Mouse (Mus musculus) spleen, postnatal 0 days (tissue): ENCODE results near the gene Foxf1. TPM values are rescaled to one million over a fixed set of nuclear protein-coding genes. Genes with fewer than 3 reads are reported as not detected.

Experiments
- polyA plus RNA-seq: library from polyadenylated mRNA; unstranded; fragments of >200 nt; fragmentation: Nextera tagmentation; extraction: Ambion mirVana; gene quantifications from 2 replicates; pipeline ENCODE4 v1.2.1, GENCODE M21; 2015

Foxf1 gene
- 2.6 and 3.5 TPM in 2 replicates for polyA plus RNA-seq

DNA sequence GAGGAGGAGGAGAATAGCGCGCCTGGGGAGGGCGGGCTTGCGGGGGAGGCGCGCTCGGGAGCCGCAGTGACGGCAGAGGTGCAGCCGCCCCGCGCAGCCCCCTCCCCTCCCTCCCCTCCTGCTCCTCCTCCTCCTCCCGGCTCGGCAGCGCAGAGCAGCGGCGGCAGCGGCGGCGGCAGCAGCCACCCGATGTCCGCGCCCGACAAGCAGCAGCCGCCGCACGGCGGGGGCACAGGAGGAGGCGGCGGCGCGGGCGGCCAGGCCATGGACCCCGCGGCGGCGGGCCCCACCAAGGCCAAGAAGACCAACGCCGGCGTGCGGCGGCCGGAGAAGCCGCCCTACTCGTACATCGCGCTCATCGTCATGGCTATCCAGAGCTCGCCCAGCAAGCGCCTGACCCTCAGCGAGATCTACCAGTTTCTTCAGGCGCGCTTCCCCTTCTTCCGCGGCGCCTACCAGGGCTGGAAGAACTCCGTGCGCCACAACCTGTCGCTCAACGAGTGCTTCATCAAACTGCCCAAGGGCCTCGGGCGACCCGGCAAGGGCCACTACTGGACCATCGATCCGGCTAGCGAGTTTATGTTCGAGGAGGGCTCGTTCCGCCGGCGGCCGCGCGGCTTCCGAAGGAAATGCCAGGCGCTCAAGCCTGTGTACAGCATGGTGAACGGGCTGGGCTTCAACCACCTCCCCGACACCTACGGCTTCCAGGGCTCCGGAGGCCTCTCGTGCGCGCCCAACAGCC, at the start of gene Foxf1:
Gene Foxf1 (plus strand): TSS at position 177 of the 742 bp plus-strand sequence.

DNA sequence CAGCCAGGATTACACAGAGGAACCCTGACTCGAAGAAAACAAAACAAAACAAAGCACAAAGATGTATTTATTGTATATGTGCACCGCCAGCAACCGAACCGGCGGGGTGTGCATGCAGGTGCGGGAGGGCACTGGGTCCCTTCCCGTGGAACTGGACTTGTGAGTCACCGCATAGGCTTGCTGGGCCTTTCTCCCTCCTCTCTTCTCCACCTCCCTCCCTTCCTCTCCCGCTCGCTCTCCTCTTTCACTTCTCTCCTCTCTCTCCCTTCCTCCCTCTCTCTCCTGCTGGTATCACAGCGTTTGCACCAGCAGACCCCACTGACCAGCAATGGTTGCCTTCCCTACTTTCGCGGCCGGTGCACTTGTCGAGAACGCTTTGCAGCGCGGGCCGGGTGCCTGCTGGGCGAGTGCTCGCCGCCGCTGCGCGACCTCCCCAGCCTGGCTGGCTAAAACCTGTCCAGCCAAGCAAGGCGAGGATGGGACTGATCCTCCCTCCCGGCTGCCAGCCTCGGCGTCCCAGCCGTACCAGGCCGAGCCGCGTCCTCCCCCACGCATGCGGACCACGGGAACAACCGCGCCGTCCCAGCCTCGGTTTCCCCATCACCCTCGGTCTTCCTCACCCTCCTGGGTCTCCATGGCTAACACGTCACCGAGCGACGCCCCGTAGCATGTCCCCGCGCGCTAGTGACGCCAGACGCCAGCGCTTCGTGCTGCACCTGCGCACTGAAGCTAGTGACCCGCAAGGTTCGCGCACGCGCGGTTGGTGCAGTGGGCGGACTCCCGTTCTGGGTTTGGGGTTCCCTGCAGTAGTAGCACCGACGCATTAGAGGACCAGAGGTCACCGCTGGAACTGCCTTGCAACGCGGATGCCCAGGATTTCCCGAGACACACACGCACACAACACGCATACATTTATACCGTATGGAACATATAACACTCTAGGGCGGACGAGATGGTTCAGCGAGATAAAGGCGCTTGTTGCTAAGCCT, 23.8 kb downstream of the Foxf1 start, which contains the start of gene Mthfsd:
Gene Mthfsd (minus strand): TSS at position 725 of the 989 bp plus-strand sequence.

DNA sequence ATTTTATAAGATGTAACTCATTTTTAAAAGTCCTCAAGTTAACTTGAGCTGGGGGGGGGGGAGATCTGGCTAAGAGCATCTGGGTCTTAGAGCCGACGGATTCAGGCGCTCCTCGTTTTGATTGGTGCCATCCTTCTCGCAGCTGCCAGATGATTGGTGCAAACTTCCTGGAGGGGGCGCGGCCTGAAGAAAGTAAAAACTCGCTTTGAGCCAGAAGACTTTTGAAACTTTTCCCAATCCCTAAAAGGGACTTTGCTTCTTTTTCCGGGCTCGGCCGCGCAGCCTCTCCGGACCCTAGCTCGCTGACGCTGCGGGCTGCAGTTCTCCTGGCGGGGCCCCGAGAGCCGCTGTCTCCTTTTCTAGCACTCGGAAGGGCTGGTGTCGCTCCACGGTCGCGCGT, 31.8 kb downstream of the Foxf1 start, which contains the start of gene Foxc2:
Gene Foxc2 (plus strand): TSS at position 224 of the 400 bp plus-strand sequence.

DNA sequence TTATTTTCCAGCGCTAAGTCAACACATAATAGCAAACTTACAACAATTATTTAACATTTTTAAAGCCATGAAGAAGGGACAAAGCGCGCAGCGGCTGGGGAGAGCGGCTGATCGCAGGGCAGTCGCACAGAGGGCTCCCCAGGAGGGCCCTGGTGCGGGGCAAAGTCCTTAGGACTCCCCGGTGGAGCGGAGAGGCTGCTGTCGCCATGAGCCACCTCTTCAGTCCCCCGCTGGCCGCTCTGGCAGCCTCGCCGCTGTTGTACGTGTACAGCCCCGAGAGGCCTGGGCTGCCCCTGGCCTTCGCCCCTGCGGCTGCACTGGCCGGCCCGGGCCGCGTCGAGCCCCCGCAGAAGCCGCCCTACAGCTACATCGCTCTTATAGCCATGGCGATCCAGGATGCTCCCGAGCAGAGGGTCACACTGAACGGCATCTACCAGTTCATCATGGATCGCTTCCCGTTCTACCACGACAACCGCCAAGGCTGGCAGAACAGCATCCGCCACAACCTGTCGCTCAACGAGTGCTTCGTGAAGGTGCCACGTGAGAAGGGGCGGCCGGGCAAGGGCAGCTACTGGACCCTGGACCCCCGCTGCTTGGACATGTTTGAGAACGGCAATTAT, 43.7 kb downstream of the Foxf1 start, which contains the start of gene Foxl1:
Gene Foxl1 (plus strand): TSS at position 185 of the 620 bp plus-strand sequence.

Other genes with a start within 250 kb of the Foxf1 start
- 25.3 and 26.6 TPM in 2 replicates for gene Mthfsd, start 24.0 kb downstream of the Foxf1 start, polyA plus RNA-seq
- gene Foxc2, start 31.8 kb downstream of the Foxf1 start, polyA plus RNA-seq = 0.16 and 0.22 TPM in 2 replicates
- gene Foxl1, start 43.6 kb downstream of the Foxf1 start, polyA plus RNA-seq = not detected in 2 replicates